Mouse (Mus musculus): ENCODE data around the gene Cog1.

Cog1 gene

GRCm38 (mm10) chr11:113648690-113649352 is at the start of gene Cog1:
Cog1 (plus strand) TSS chr11:113649169.
- DNase-seq, result no peak

GRCm38 (mm10) chr11:113600526-113601245 is 48.3 kb upstream of the Cog1 start:
- DNase-seq, result peak; percentile 49

GRCm38 (mm10) chr11:113601616-113602343 is 47.2 kb upstream of the Cog1 start:
- no peak for DNase-seq

GRCm38 (mm10) chr11:113607556-113607955 is 41.4 kb upstream of the Cog1 start:
- no peak for DNase-seq

- DNase-seq, result no peak
Observed at GRCm38 (mm10) chr11:113609581-113609980, 39.4 kb upstream of the Cog1 start.

GRCm38 (mm10) chr11:113610266-113610665 is 38.7 kb upstream of the Cog1 start:
- DNase-seq, result no peak

- DNase-seq, result no peak
Observed at GRCm38 (mm10) chr11:113611112-113611646, 37.8 kb upstream of the Cog1 start.

GRCm38 (mm10) chr11:113611664-113612611 is 37.0 kb upstream of the Cog1 start:
- peak; percentile 15 for DNase-seq

- DNase-seq, result no peak
Observed at GRCm38 (mm10) chr11:113614476-113614875, 34.5 kb upstream of the Cog1 start.

GRCm38 (mm10) chr11:113617132-113617911 is 31.6 kb upstream of the Cog1 start:
- DNase-seq, result peak; percentile 21

GRCm38 (mm10) chr11:113618303-113618671 is 30.7 kb upstream of the Cog1 start:
- DNase-seq, result no peak

- DNase-seq, result peak; percentile 78
Observed at GRCm38 (mm10) chr11:113618672-113619419, 30.1 kb upstream of the Cog1 start, which contains the start of gene Sstr2. Sstr2 (plus strand) TSS chr11:113619342.

- no peak for DNase-seq
Observed at GRCm38 (mm10) chr11:113619420-113620080, 29.4 kb upstream of the Cog1 start.

- DNase-seq, result no peak
Observed at GRCm38 (mm10) chr11:113621001-113621400, 28.0 kb upstream of the Cog1 start.

GRCm38 (mm10) chr11:113622028-113622427 is 26.9 kb upstream of the Cog1 start:
- no peak for DNase-seq

- no peak for DNase-seq
Observed at GRCm38 (mm10) chr11:113625437-113625836, 23.5 kb upstream of the Cog1 start.

- no peak for DNase-seq
Observed at GRCm38 (mm10) chr11:113627785-113628184, 21.2 kb upstream of the Cog1 start.

- DNase-seq, result no peak
Observed at GRCm38 (mm10) chr11:113630642-113631041, 18.3 kb upstream of the Cog1 start.

GRCm38 (mm10) chr11:113631302-113631701 is 17.7 kb upstream of the Cog1 start:
- DNase-seq, result no peak

GRCm38 (mm10) chr11:113631862-113632261 is 17.1 kb upstream of the Cog1 start:
- DNase-seq, result no peak
